Mouse (Mus musculus): ENCODE results near the gene Raf1.

- TF ChIP-seq CTCF (conservative IDR thresholded peaks at IDR 0.05; ENCODE audit: insufficient read depth, insufficient read length, low read depth, low read length) (no peak), POLR2A (IDR thresholded peaks at IDR 0.05; ENCODE audit: low read depth, low read length) (no peak)
Measured at GRCm38 (mm10) chr6:115688589-115688988, 12.2 kb upstream of the Raf1 start.
